Mouse (Mus musculus) splenic B cell, adult 2 months (primary cell): ENCODE data around the gene Ppef1.
A peak's percentile ranks its signal among the peaks of the same experiment; 100 is the strongest.

ENCODE experiments used
- DNase-seq: peaks from one replicate; pipeline ENCODE4 v3.0.0-alpha.2; 2011; ENCODE audit warnings: low read depth, low spot score
- H3K27me3 ChIP-seq: 2 replicates; pipeline ENCODE4 v1.6.1; 2012; ENCODE audit warnings: mild to moderate bottlenecking, low read length, moderate library complexity, mixed read lengths; ENCODE audit not compliant: control insufficient read depth, poor library complexity, insufficient read depth, severe bottlenecking
- H3K36me3 ChIP-seq: 2 replicates; pipeline ENCODE4 v1.6.1; 2012; ENCODE audit warnings: mild to moderate bottlenecking, low read length, moderate library complexity, mixed read lengths; ENCODE audit not compliant: control insufficient read depth, poor library complexity, insufficient read depth, severe bottlenecking

Gene Ppef1

GRCm38 (mm10) chrX:160610482-160610881 lies 125.1 kb downstream of the Ppef1 start:
- no peak for DNase-seq
- Histone ChIP-seq H3K27me3 (no peaks in the 10 kb centered on the region), H3K36me3 (no peaks in the 10 kb centered on the region)

GRCm38 (mm10) chrX:160609849-160610248 lies 125.7 kb downstream of the Ppef1 start:
- H3K27me3 ChIP-seq, result no peaks in the 10 kb centered on the region
- DNase-seq, result peak; percentile 59

GRCm38 (mm10) chrX:160603981-160604541 lies 131.5 kb downstream of the Ppef1 start:
- no peak for DNase-seq
- no peaks in the 10 kb centered on the region for H3K27me3 ChIP-seq
- H3K36me3 ChIP-seq, result no peaks in the 10 kb centered on the region

More at GRCm38 (mm10) chrX:160609849-160610248, 125.7 kb downstream of the Ppef1 start:
- H3K36me3 ChIP-seq, result no peaks in the 10 kb centered on the region

- H3K36me3 ChIP-seq, result no peaks in the 10 kb centered on the region
Observed at GRCm38 (mm10) chrX:160603316-160603715, 132.2 kb downstream of the Ppef1 start.

GRCm38 (mm10) chrX:160602770-160603169 lies 132.8 kb downstream of the Ppef1 start:
- DNase-seq, result no peak
- H3K27me3 ChIP-seq, result no peaks in the 10 kb centered on the region
- H3K36me3 ChIP-seq, result no peaks in the 10 kb centered on the region

More at GRCm38 (mm10) chrX:160603316-160603715, 132.2 kb downstream of the Ppef1 start:
- no peak for DNase-seq
- H3K27me3 ChIP-seq, result no peaks in the 10 kb centered on the region

GRCm38 (mm10) chrX:160601053-160601452 lies 134.5 kb downstream of the Ppef1 start:
- no peaks in the 10 kb centered on the region for H3K27me3 ChIP-seq
- no peak for DNase-seq
- H3K36me3 ChIP-seq, result no peaks in the 10 kb centered on the region

GRCm38 (mm10) chrX:160598562-160599458 lies 136.8 kb downstream of the Ppef1 start:
- H3K36me3 ChIP-seq, result no peaks in the 10 kb centered on the region
- no peak for DNase-seq
- no peaks in the 10 kb centered on the region for H3K27me3 ChIP-seq

GRCm38 (mm10) chrX:160598055-160598454 lies 137.5 kb downstream of the Ppef1 start:
- Histone ChIP-seq H3K27me3 (no peaks in the 10 kb centered on the region), H3K36me3 (no peaks in the 10 kb centered on the region)
- DNase-seq, result no peak

- DNase-seq, result no peak
- no peaks in the 10 kb centered on the region for H3K36me3 ChIP-seq
- no peaks in the 10 kb centered on the region for H3K27me3 ChIP-seq
Observed at GRCm38 (mm10) chrX:160592933-160593332, 142.6 kb downstream of the Ppef1 start.

GRCm38 (mm10) chrX:160590147-160590546 lies 145.4 kb downstream of the Ppef1 start:
- no peaks in the 10 kb centered on the region for H3K27me3 ChIP-seq
- no peak for DNase-seq
- H3K36me3 ChIP-seq, result no peaks in the 10 kb centered on the region

- DNase-seq, result no peak
- Histone ChIP-seq H3K27me3 (no peaks in the 10 kb centered on the region), H3K36me3 (no peaks in the 10 kb centered on the region)
Observed at GRCm38 (mm10) chrX:160588523-160588922, 147.0 kb downstream of the Ppef1 start.

GRCm38 (mm10) chrX:160585110-160585509 lies 150.5 kb downstream of the Ppef1 start:
- DNase-seq, result no peak
- Histone ChIP-seq H3K36me3 (no peaks in the 10 kb centered on the region), H3K27me3 (no peaks in the 10 kb centered on the region)

GRCm38 (mm10) chrX:160584148-160584838 lies 151.3 kb downstream of the Ppef1 start:
- DNase-seq, result no peak
- no peaks in the 10 kb centered on the region for H3K27me3 ChIP-seq
- H3K36me3 ChIP-seq, result no peaks in the 10 kb centered on the region

GRCm38 (mm10) chrX:160583589-160583988 lies 152.0 kb downstream of the Ppef1 start:
- Histone ChIP-seq H3K27me3 (no peaks in the 10 kb centered on the region), H3K36me3 (no peaks in the 10 kb centered on the region)
- DNase-seq, result no peak
